Mouse (Mus musculus): Measurements from ENCODE around the gene Twf2. TPM values are rescaled to one million over a fixed set of nuclear protein-coding genes. Genes with fewer than 3 reads are reported as not detected.

Gene Twf2
- polyA plus RNA-seq (2015; fragmentation: Nextera tagmentation; extraction: Ambion mirVana): 51.5 and 52.5 TPM in 2 replicates

GRCm38 (mm10) chr9:106202819-106203636, at the start of gene Twf2:
TSS of gene Twf2 (plus strand) at chr9:106203108.
- peak within 1 kb of the TSS; percentile 70 for H3K27ac ChIP-seq
- peak; percentile 92 for ATAC-seq

GRCm38 (mm10) chr9:106154106-106154505, 48.8 kb upstream of the Twf2 start:
- peaks cover 16% of the 10 kb centered on the region for H3K27me3 ChIP-seq (replicated peaks)
- H3K9me3 ChIP-seq: no peaks in the 10 kb centered on the region
- H3K4me2 ChIP-seq (replicated peaks): no peak overlapping the region
- no peak overlapping the region for H3K4me3 ChIP-seq (replicated peaks)
- no peak overlapping the region for H3K27ac ChIP-seq
- H3K4me1 ChIP-seq (replicated peaks): peaks cover 2% of the 10 kb centered on the region; the same call in 1 of the 2 replicates
- H3K36me3 ChIP-seq: no peaks in the 10 kb centered on the region
- H3K9ac ChIP-seq: no peak overlapping the region
- no peak for ATAC-seq
- WGBS: 82% methylated on average over 9 of the region's 9 CpGs

More at GRCm38 (mm10) chr9:106202819-106203636, at the start of gene Twf2:
- peak within 1 kb of the TSS; percentile 64 for H3K4me3 ChIP-seq (replicated peaks)
- H3K4me2 ChIP-seq (replicated peaks): peak within 1 kb of the TSS; percentile 66
- no peaks in the 10 kb centered on the region for H3K27me3 ChIP-seq (replicated peaks)
- no peaks in the 10 kb centered on the region for H3K9me3 ChIP-seq
- H3K36me3 ChIP-seq: no peaks in the 10 kb centered on the region
- peak within 1 kb of the TSS; percentile 68 for H3K9ac ChIP-seq
- WGBS: under 1% methylated on average over 61 of the region's 61 CpGs
- H3K4me1 ChIP-seq (replicated peaks): peaks cover 35% of the 10 kb centered on the region

- WGBS: 37% methylated on average over 5 of the region's 5 CpGs
- Histone ChIP-seq H3K36me3 (no peaks in the 10 kb centered on the region), H3K4me2 (replicated peaks) (no peak overlapping the region), H3K27me3 (replicated peaks) (no peaks in the 10 kb centered on the region), H3K27ac (no peak overlapping the region), H3K9me3 (no peaks in the 10 kb centered on the region), H3K4me3 (replicated peaks) (no peak overlapping the region), H3K9ac (no peak overlapping the region), H3K4me1 (replicated peaks) (no peaks in the 10 kb centered on the region; the same call in 1 of the 2 replicates)
- ATAC-seq: no peak
Observed at GRCm38 (mm10) chr9:106156419-106156818, 46.5 kb upstream of the Twf2 start.

- no peak overlapping the region for H3K27ac ChIP-seq
- H3K4me2 ChIP-seq (replicated peaks): no peak overlapping the region
- H3K9me3 ChIP-seq: no peaks in the 10 kb centered on the region
- no peak overlapping the region for H3K9ac ChIP-seq
- no peaks in the 10 kb centered on the region for H3K27me3 ChIP-seq (replicated peaks)
- no peak for ATAC-seq
- 82% methylated on average over 21 of the region's 21 CpGs for WGBS
- no peaks in the 10 kb centered on the region for H3K36me3 ChIP-seq
- no peak overlapping the region for H3K4me3 ChIP-seq (replicated peaks)
- no peaks in the 10 kb centered on the region; the same call in 1 of the 2 replicates for H3K4me1 ChIP-seq (replicated peaks)
Observed at GRCm38 (mm10) chr9:106156921-106157622, 45.8 kb upstream of the Twf2 start.

GRCm38 (mm10) chr9:106157623-106157925, 45.3 kb upstream of the Twf2 start:
- WGBS: 89% methylated on average over 10 of the region's 10 CpGs
- H3K9ac ChIP-seq: no peak overlapping the region
- H3K4me1 ChIP-seq (replicated peaks): no peaks in the 10 kb centered on the region; the same call in 1 of the 2 replicates
- no peak for ATAC-seq
- no peaks in the 10 kb centered on the region for H3K36me3 ChIP-seq
- H3K4me2 ChIP-seq (replicated peaks): no peak overlapping the region
- no peaks in the 10 kb centered on the region for H3K9me3 ChIP-seq
- H3K27ac ChIP-seq: no peak overlapping the region
- H3K27me3 ChIP-seq (replicated peaks): no peaks in the 10 kb centered on the region
- H3K4me3 ChIP-seq (replicated peaks): no peak overlapping the region

GRCm38 (mm10) chr9:106158037-106158491, 44.8 kb upstream of the Twf2 start, which contains the start of gene Glyctk:
TSS of gene Glyctk (minus strand) at chr9:106158138.
- H3K36me3 ChIP-seq: no peaks in the 10 kb centered on the region
- no peak within 1 kb of the TSS for H3K27ac ChIP-seq
- no peaks in the 10 kb centered on the region for H3K27me3 ChIP-seq (replicated peaks)
- H3K9me3 ChIP-seq: no peaks in the 10 kb centered on the region
- no peak within 1 kb of the TSS for H3K4me2 ChIP-seq (replicated peaks)
- 62% methylated on average over 6 of the region's 6 CpGs for WGBS
- no peaks in the 10 kb centered on the region; the same call in 1 of the 2 replicates for H3K4me1 ChIP-seq (replicated peaks)
- no peak within 1 kb of the TSS for H3K4me3 ChIP-seq (replicated peaks)
- ATAC-seq: peak; percentile 36; the same call in 1 of the 2 replicates
- H3K9ac ChIP-seq: no peak within 1 kb of the TSS

- no peaks in the 10 kb centered on the region for H3K9me3 ChIP-seq
- H3K9ac ChIP-seq: no peak overlapping the region
- no peaks in the 10 kb centered on the region; the same call in 1 of the 2 replicates for H3K4me1 ChIP-seq (replicated peaks)
- no peak overlapping the region for H3K4me3 ChIP-seq (replicated peaks)
- H3K36me3 ChIP-seq: no peaks in the 10 kb centered on the region
- ATAC-seq: no peak
- WGBS: 79% methylated on average over 9 of the region's 9 CpGs
- no peaks in the 10 kb centered on the region for H3K27me3 ChIP-seq (replicated peaks)
- H3K4me2 ChIP-seq (replicated peaks): peak overlapping the region; percentile 60
- no peak overlapping the region for H3K27ac ChIP-seq
Observed at GRCm38 (mm10) chr9:106159237-106159636, 43.7 kb upstream of the Twf2 start.

- no peaks in the 10 kb centered on the region for H3K27me3 ChIP-seq (replicated peaks)
- ATAC-seq: peak; percentile 92
- 3% methylated on average over 24 of the region's 24 CpGs for WGBS
- H3K4me2 ChIP-seq (replicated peaks): peak overlapping the region; percentile 60
- H3K9ac ChIP-seq: peak overlapping the region; percentile 55
- H3K4me1 ChIP-seq (replicated peaks): no peaks in the 10 kb centered on the region; the same call in 1 of the 2 replicates
- no peaks in the 10 kb centered on the region for H3K36me3 ChIP-seq
- H3K4me3 ChIP-seq (replicated peaks): peak overlapping the region; percentile 49
- no peaks in the 10 kb centered on the region for H3K9me3 ChIP-seq
- peak overlapping the region; percentile 89 for H3K27ac ChIP-seq
Observed at GRCm38 (mm10) chr9:106159784-106160301, 43.1 kb upstream of the Twf2 start.

- Histone ChIP-seq H3K4me3 (replicated peaks) (peak overlapping the region; percentile 49), H3K36me3 (no peaks in the 10 kb centered on the region), H3K9me3 (no peaks in the 10 kb centered on the region), H3K27ac (peak overlapping the region; percentile 89), H3K27me3 (replicated peaks) (no peaks in the 10 kb centered on the region), H3K4me2 (replicated peaks) (peak overlapping the region; percentile 60), H3K4me1 (replicated peaks) (no peaks in the 10 kb centered on the region; the same call in 1 of the 2 replicates), H3K9ac (0 out of 2 replicates have a peak overlapping the region, but pooled peaks have one; percentile 55)
- no peak for ATAC-seq
- WGBS: 39% methylated on average over 5 of the region's 5 CpGs
Observed at GRCm38 (mm10) chr9:106160426-106160825, 42.5 kb upstream of the Twf2 start.

GRCm38 (mm10) chr9:106166709-106167108, 36.2 kb upstream of the Twf2 start:
- H3K27me3 ChIP-seq (replicated peaks): no peaks in the 10 kb centered on the region
- H3K9me3 ChIP-seq: no peaks in the 10 kb centered on the region
- no peaks in the 10 kb centered on the region; the same call in 1 of the 2 replicates for H3K4me1 ChIP-seq (replicated peaks)
- no peak overlapping the region for H3K9ac ChIP-seq
- no peak overlapping the region for H3K4me2 ChIP-seq (replicated peaks)
- no peak for ATAC-seq
- H3K36me3 ChIP-seq: no peaks in the 10 kb centered on the region
- 69% methylated on average over 2 of the region's 2 CpGs for WGBS
- no peak overlapping the region for H3K4me3 ChIP-seq (replicated peaks)
- H3K27ac ChIP-seq: no peak overlapping the region

- WGBS: 66% methylated on average over 3 of the region's 3 CpGs
- Histone ChIP-seq H3K4me1 (replicated peaks) (no peaks in the 10 kb centered on the region; the same call in 1 of the 2 replicates), H3K36me3 (no peaks in the 10 kb centered on the region), H3K27me3 (replicated peaks) (no peaks in the 10 kb centered on the region), H3K4me3 (replicated peaks) (no peak overlapping the region), H3K4me2 (replicated peaks) (no peak overlapping the region), H3K9ac (no peak overlapping the region), H3K9me3 (no peaks in the 10 kb centered on the region), H3K27ac (no peak overlapping the region)
- no peak for ATAC-seq
Observed at GRCm38 (mm10) chr9:106167241-106167640, 35.7 kb upstream of the Twf2 start.

- ATAC-seq: no peak
- no peak overlapping the region for H3K4me2 ChIP-seq (replicated peaks)
- no peak overlapping the region for H3K9ac ChIP-seq
- no peak overlapping the region for H3K27ac ChIP-seq
- no peaks in the 10 kb centered on the region for H3K9me3 ChIP-seq
- H3K27me3 ChIP-seq (replicated peaks): no peaks in the 10 kb centered on the region
- H3K4me1 ChIP-seq (replicated peaks): no peaks in the 10 kb centered on the region; the same call in 1 of the 2 replicates
- H3K4me3 ChIP-seq (replicated peaks): no peak overlapping the region
- no peaks in the 10 kb centered on the region for H3K36me3 ChIP-seq
- 44% methylated on average over 1 of the region's 1 CpGs for WGBS
Observed at GRCm38 (mm10) chr9:106167703-106168102, 35.2 kb upstream of the Twf2 start.
